Mouse (Mus musculus): ENCODE results near the gene Btbd35f15. TPM values are rescaled to one million over a fixed set of nuclear protein-coding genes. Genes with fewer than 3 reads are reported as not detected.
"Not testable (repeated sequence)": the region's sequence is repeated elsewhere in the genome, so short reads cannot be mapped to it uniquely, and the experiment has no call there.

The Btbd35f15 gene
- not detected in 2 replicates for polyA plus RNA-seq (2014; fragmentation: Nextera tagmentation; extraction: Ambion mirVana)

GRCm38 (mm10) chrX:33577214-33577613, at the start of gene Btbd35f15:
Gene Btbd35f15, minus strand, starts transcription at chrX:33577314.
- not testable (repeated sequence) for H3K27ac ChIP-seq (ENCODE audit: low read depth, low read length); H3K4me1 ChIP-seq (ENCODE audit: control insufficient read depth, insufficient read depth, low read length); H3K36me3 ChIP-seq (ENCODE audit: control insufficient read depth, insufficient read depth, low read length); H3K27me3 ChIP-seq (ENCODE audit: control insufficient read depth, insufficient read depth, low read length); H3K9ac ChIP-seq (ENCODE audit: low read length); H3K4me3 ChIP-seq (ENCODE audit: low read depth, low read length); H3K9me3 ChIP-seq (ENCODE audit: control insufficient read depth, low read length); ATAC-seq (ENCODE audit: insufficient read depth, low FRiP score, low TSS enrichment); H3K4me2 ChIP-seq (ENCODE audit: low read depth); DNase-seq (ENCODE audit: low spot score)
- WGBS: no CpG with 5 or more reads among the region's 3 CpGs

Other genes starting within 250 kb of the Btbd35f15 start
- gene Btbd35f13, start 79.9 kb upstream of the Btbd35f15 start, polyA plus RNA-seq (2014; fragmentation: Nextera tagmentation; extraction: Ambion mirVana): not detected in 2 replicates
- gene Btbd35f14, start 125.0 kb upstream of the Btbd35f15 start, polyA plus RNA-seq (2014; fragmentation: Nextera tagmentation; extraction: Ambion mirVana): not detected in 2 replicates

Data from neural tube, embryonic 11.5 days (tissue).